Mouse (Mus musculus) stomach, embryonic 16.5 days (tissue): ENCODE measurements around the gene Mief1. TPM values are rescaled to one million over a fixed set of nuclear protein-coding genes. Genes with fewer than 3 reads are reported as not detected.

ENCODE experiments used
- ATAC-seq: fragments of 200-750 bp; cut with Nextera tagmentation; 2 replicates; pipeline ENCODE4 v1.8.0; 2017; ENCODE audit warnings: moderate number of reproducible peaks, moderate TSS enrichment; ENCODE audit not compliant: insufficient read depth, low FRiP score
- H3K27ac ChIP-seq: fragments of 300-500 bp; sonication (generic); 2 replicates; pipeline ENCODE4 v1.5.1; 2014; ENCODE audit warnings: low read length
- H3K27me3 ChIP-seq: fragments of 300-500 bp; sonication (generic); 2 replicates; pipeline ENCODE4 v1.6.1; 2014; ENCODE audit warnings: low read length, control low read depth, mixed read lengths; ENCODE audit not compliant: control insufficient read depth, insufficient read depth
- H3K36me3 ChIP-seq: fragments of 300-500 bp; sonication (generic); 2 replicates; pipeline ENCODE4 v1.6.1; 2014; ENCODE audit warnings: low read length; ENCODE audit not compliant: control insufficient read depth, insufficient read depth
- H3K4me1 ChIP-seq: fragments of 300-500 bp; sonication (generic); 2 replicates; pipeline ENCODE4 v1.6.1; 2014; ENCODE audit warnings: low read length, control low read depth, mixed read lengths; ENCODE audit not compliant: control insufficient read depth, insufficient read depth
- H3K4me2 ChIP-seq: fragments of 300-500 bp; sonication (generic); 2 replicates; pipeline ENCODE4 v1.6.1; 2014; ENCODE audit warnings: low read depth, low read length, mixed read lengths
- H3K4me3 ChIP-seq: fragments of 300-500 bp; sonication (generic); replicated peaks from 2 replicates; pipeline ENCODE4 v1.5.1; 2014; ENCODE audit warnings: mild to moderate bottlenecking, low read length
- H3K9ac ChIP-seq: fragments of 300-500 bp; sonication (generic); 2 replicates; pipeline ENCODE4 v1.6.1; 2014; ENCODE audit warnings: low read length
- H3K9me3 ChIP-seq: fragments of 300-500 bp; sonication (generic); replicated peaks from 2 replicates; pipeline ENCODE4 v1.6.1; 2016; ENCODE audit warnings: low read length, control low read depth; ENCODE audit not compliant: control insufficient read depth
- WGBS: fragments of 180-500 bp; shearing (Covaris S2); extraction: QIAGEN DNeasy Blood & Tissue Kit; methylation state at CpG from one replicate; pipeline ENCODE4 v1.1.7; 2014; 5-methylcytosine and 5-hydroxymethylcytosine counted together
- polyA plus RNA-seq: library from polyadenylated mRNA; unstranded; fragments of >200 nt; fragmentation: Nextera tagmentation; extraction: Ambion mirVana; gene quantifications from 2 replicates; pipeline ENCODE4 v1.2.1, GENCODE M21; 2015

Mief1 gene
- polyA plus RNA-seq, 1 experiment from 2014 or later: 30.4 TPM

DNA sequence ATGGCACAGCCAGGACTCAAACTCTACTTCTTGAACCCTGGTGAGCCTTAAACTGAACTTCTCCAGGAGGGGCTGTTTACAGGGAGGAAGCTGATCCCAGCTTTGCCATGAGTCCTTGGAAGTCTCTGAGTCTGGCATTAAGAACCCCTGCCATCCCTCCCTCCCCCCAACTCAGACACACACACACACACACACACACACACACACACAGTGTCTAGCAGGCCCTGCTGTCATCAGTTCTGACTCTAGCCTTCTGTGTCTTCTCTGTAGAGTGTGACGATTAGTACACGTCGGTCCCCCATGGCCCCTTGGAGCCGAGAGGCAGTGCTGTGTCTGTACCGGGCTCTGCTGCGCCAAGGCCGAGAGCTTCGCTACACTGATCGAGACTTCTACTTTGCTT lies 1.7 kb downstream of the Mief1 start, which contains the start of gene AC140267.1:
Gene AC140267.1 (plus strand): TSS at position 301 of the 400 bp plus-strand sequence.
- 90% methylated on average over 9 of the region's 9 CpGs for WGBS
- Histone ChIP-seq H3K4me1 (peaks cover 10% of the 10 kb centered on the region), H3K9ac (peak within 1 kb of the TSS; percentile 81), H3K27me3 (no peaks in the 10 kb centered on the region), H3K36me3 (peaks cover 3% of the 10 kb centered on the region), H3K4me2 (peak within 1 kb of the TSS; percentile 93), H3K27ac (no peak within 1 kb of the TSS), H3K9me3 (no peaks in the 10 kb centered on the region), H3K4me3 (peak within 1 kb of the TSS; percentile 63)
- no peak for ATAC-seq

DNA sequence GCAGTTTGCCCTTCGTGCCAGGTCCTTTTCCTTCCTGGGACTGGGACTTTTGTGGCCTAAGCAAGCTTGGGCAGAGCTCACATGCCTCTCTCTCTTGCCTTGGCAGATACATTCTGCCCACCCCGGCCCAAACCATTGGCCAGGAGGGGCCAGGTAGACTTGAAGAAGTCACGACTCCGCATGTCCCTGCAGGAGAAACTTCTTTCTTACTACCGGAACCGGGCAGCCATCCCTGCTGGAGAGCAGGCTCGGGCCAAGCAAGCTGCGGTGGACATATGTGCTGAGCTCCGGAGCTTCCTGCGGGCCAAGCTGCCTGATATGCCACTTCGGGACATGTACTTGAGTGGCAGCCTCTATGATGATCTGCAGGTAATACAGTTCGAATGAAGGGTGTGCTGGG lies 14.3 kb downstream of the Mief1 start:
- Histone ChIP-seq H3K4me3 (no peak overlapping the region), H3K36me3 (peaks cover 31% of the 10 kb centered on the region)

GRCm38 (mm10) chr15:80248596-80248995 lies 14.8 kb downstream of the Mief1 start:
- WGBS: 98% methylated on average over 1 of the region's 1 CpGs
- no peak overlapping the region for H3K9ac ChIP-seq
- ATAC-seq: no peak
- no peaks in the 10 kb centered on the region for H3K27me3 ChIP-seq
- H3K4me2 ChIP-seq: no peak overlapping the region
- H3K27ac ChIP-seq: no peak overlapping the region
- peaks cover 7% of the 10 kb centered on the region for H3K4me1 ChIP-seq
- no peak overlapping the region for H3K4me3 ChIP-seq
- H3K36me3 ChIP-seq: peaks cover 31% of the 10 kb centered on the region
- no peaks in the 10 kb centered on the region for H3K9me3 ChIP-seq

More for the DNA sequence above, 14.3 kb downstream of the Mief1 start:
- peaks cover 4% of the 10 kb centered on the region for H3K4me1 ChIP-seq
- no peak overlapping the region for H3K9ac ChIP-seq
- H3K4me2 ChIP-seq: no peak overlapping the region
- H3K9me3 ChIP-seq: no peaks in the 10 kb centered on the region
- ATAC-seq: no peak
- WGBS: 96% methylated on average over 12 of the region's 12 CpGs
- H3K27me3 ChIP-seq: no peaks in the 10 kb centered on the region
- H3K27ac ChIP-seq: no peak overlapping the region

DNA sequence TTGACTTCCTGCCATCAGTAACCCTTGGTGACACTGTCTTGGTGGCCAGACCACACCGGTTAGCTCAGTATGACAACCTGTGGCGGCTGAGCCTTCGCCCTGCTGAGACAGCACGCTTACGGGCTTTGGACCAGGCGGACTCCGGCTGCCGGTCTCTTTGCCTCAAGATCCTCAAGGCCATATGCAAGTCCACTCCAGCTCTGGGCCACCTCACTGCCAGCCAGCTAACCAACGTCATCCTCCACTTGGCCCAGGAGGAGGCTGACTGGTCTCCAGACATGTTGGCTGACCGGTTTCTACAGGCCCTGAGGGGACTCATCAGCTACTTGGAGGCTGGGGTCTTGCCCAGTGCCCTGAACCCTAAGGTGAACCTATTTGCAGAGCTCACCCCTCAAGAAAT lies 15.9 kb downstream of the Mief1 start:
- no peak for ATAC-seq

GRCm38 (mm10) chr15:80250586-80250985 lies 16.8 kb downstream of the Mief1 start:
- H3K27me3 ChIP-seq: no peaks in the 10 kb centered on the region
- H3K4me1 ChIP-seq: peaks cover 15% of the 10 kb centered on the region
- ATAC-seq: no peak
- WGBS: 75% methylated on average over 6 of the region's 6 CpGs
- H3K9me3 ChIP-seq: no peaks in the 10 kb centered on the region
- H3K27ac ChIP-seq: no peak overlapping the region
- H3K9ac ChIP-seq: no peak overlapping the region
- no peak overlapping the region for H3K4me2 ChIP-seq
- H3K4me3 ChIP-seq: no peak overlapping the region
- peaks cover 31% of the 10 kb centered on the region for H3K36me3 ChIP-seq

More for the DNA sequence above, 15.9 kb downstream of the Mief1 start:
- no peak overlapping the region for H3K9ac ChIP-seq
- no peaks in the 10 kb centered on the region for H3K9me3 ChIP-seq
- 93% methylated on average over 10 of the region's 10 CpGs for WGBS
- H3K4me1 ChIP-seq: peaks cover 15% of the 10 kb centered on the region
- no peak overlapping the region for H3K4me2 ChIP-seq
- H3K4me3 ChIP-seq: no peak overlapping the region
- peaks cover 31% of the 10 kb centered on the region for H3K36me3 ChIP-seq
- H3K27ac ChIP-seq: no peak overlapping the region
- no peaks in the 10 kb centered on the region for H3K27me3 ChIP-seq

GRCm38 (mm10) chr15:80253530-80253929 lies 19.7 kb downstream of the Mief1 start:
- peaks cover 38% of the 10 kb centered on the region for H3K4me1 ChIP-seq
- no peak overlapping the region for H3K4me3 ChIP-seq
- peak overlapping the region; percentile 94; the same call in 1 of the 2 replicates for H3K4me2 ChIP-seq
- H3K27ac ChIP-seq: peak overlapping the region; percentile 99
- no peaks in the 10 kb centered on the region for H3K27me3 ChIP-seq
- no peaks in the 10 kb centered on the region for H3K9me3 ChIP-seq
- 15% methylated on average over 2 of the region's 2 CpGs for WGBS
- H3K36me3 ChIP-seq: peaks cover 40% of the 10 kb centered on the region
- peak overlapping the region; percentile 80 for H3K9ac ChIP-seq
- no peak for ATAC-seq

- ATAC-seq: no peak
- Histone ChIP-seq H3K27me3 (no peaks in the 10 kb centered on the region), H3K27ac (peak overlapping the region; percentile 99), H3K4me3 (peak overlapping the region; percentile 100), H3K4me2 (peak overlapping the region; percentile 94), H3K9ac (peak overlapping the region; percentile 80), H3K36me3 (peaks cover 33% of the 10 kb centered on the region), H3K4me1 (peaks cover 38% of the 10 kb centered on the region), H3K9me3 (no peaks in the 10 kb centered on the region)
- WGBS: 28% methylated on average over 6 of the region's 6 CpGs
Measured at GRCm38 (mm10) chr15:80254207-80254606, 20.4 kb downstream of the Mief1 start.

GRCm38 (mm10) chr15:80254847-80255645 lies 21.2 kb downstream of the Mief1 start, which contains the start of gene Atf4:
Gene Atf4 (plus strand): TSS chr15:80255184.
- peaks cover 41% of the 10 kb centered on the region for H3K4me1 ChIP-seq
- H3K36me3 ChIP-seq: peaks cover 29% of the 10 kb centered on the region
- H3K4me2 ChIP-seq: peak within 1 kb of the TSS; percentile 94
- peak; percentile 93 for ATAC-seq
- peak within 1 kb of the TSS; percentile 99 for H3K27ac ChIP-seq
- under 1% methylated on average over 62 of the region's 62 CpGs for WGBS
- H3K9ac ChIP-seq: peak within 1 kb of the TSS; percentile 100
- H3K27me3 ChIP-seq: no peaks in the 10 kb centered on the region
- peak within 1 kb of the TSS; percentile 100 for H3K4me3 ChIP-seq
- H3K9me3 ChIP-seq: no peaks in the 10 kb centered on the region

DNA sequence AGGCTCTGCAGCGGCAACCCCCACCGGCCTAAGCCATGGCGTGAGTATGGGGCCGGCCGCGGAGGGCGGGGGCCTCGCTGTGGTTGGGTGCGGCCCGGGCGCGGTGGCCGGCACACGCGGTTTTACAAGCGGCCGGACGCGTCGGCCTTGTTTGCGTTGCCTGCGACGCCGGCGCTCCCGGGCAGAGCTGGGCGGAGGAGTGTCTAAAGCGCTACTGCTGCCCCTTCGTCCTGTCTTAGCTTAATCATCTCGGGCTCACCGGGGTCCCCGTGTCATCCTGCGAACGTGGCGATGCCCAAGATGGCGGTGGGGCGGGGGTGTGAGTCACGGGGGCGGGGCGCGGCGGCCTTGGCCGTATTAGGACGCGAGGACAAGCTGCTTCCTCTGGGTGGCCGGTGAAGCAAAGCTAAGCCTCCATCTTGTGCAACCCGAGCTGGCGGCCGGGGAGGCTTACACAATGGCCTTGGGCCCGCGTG lies 21.9 kb downstream of the Mief1 start:
- Histone ChIP-seq H3K4me3 (peak overlapping the region; percentile 100), H3K9me3 (no peaks in the 10 kb centered on the region), H3K9ac (peak overlapping the region; percentile 100), H3K4me2 (peak overlapping the region; percentile 94), H3K27ac (peak overlapping the region; percentile 99), H3K4me1 (peaks cover 40% of the 10 kb centered on the region), H3K27me3 (no peaks in the 10 kb centered on the region), H3K36me3 (peaks cover 26% of the 10 kb centered on the region)
- under 1% methylated on average over 51 of the region's 51 CpGs for WGBS
- peak; percentile 26 for ATAC-seq
